Mouse (Mus musculus) brain, embryonic 14.5 days (tissue): ENCODE measurements at regions not wholly inside any gene's neighbourhood (a gene's known extent, or its start where the extent isn't known, plus 50 kb on each side); places are given as distances from the start of the nearest gene placed in this dataset.
A peak's percentile ranks its signal among the peaks of the same experiment; 100 is the strongest.

Source experiments
- DNase-seq: peaks from one replicate; pipeline ENCODE4 v3.0.0-alpha.2; 2011; ENCODE audit warnings: low read depth
- CTCF ChIP-seq: fragments of 200-500 bp; IDR thresholded peaks from 2 replicates; pipeline ENCODE4 v1.5.1; 2012; ENCODE audit warnings: inconsistent platforms, mild to moderate bottlenecking, moderate library complexity, borderline replicate concordance; ENCODE audit not compliant: insufficient read depth, insufficient read length; ENCODE audit errors: extremely low read depth
- POLR2A ChIP-seq: fragments of 200-500 bp; IDR thresholded peaks from 2 replicates; pipeline ENCODE4 v1.6.1; 2012; ENCODE audit warnings: mild to moderate bottlenecking, inconsistent platforms, borderline replicate concordance; ENCODE audit not compliant: poor library complexity, insufficient read depth, insufficient read length, severe bottlenecking; ENCODE audit errors: extremely low read depth

GRCm38 (mm10) chr1:163512847-163513246 lies 109.4 kb upstream of the Gorab start:
- TF ChIP-seq POLR2A, result no peak
- no peak for TF ChIP-seq CTCF
- no peak for DNase-seq

GRCm38 (mm10) chr1:163512008-163512407 lies 108.5 kb upstream of the Gorab start:
- DNase-seq, result no peak
- TF ChIP-seq POLR2A (no peak), CTCF (no peak)

- DNase-seq, result no peak
Measured at GRCm38 (mm10) chr1:163505035-163505434, 101.6 kb upstream of the Gorab start.

GRCm38 (mm10) chr1:163502557-163502956 lies 99.1 kb upstream of the Gorab start:
- DNase-seq, result no peak
- TF ChIP-seq CTCF (no peak), POLR2A (no peak)

More at GRCm38 (mm10) chr1:163505035-163505434, 101.6 kb upstream of the Gorab start:
- TF ChIP-seq POLR2A (no peak), CTCF (no peak)

- TF ChIP-seq CTCF, result no peak
- TF ChIP-seq POLR2A, result no peak
- DNase-seq, result no peak
Measured at GRCm38 (mm10) chr1:163498398-163498958, 95.0 kb upstream of the Gorab start.

GRCm38 (mm10) chr1:163496416-163496815 lies 92.9 kb upstream of the Gorab start:
- TF ChIP-seq CTCF (no peak), POLR2A (no peak)
- DNase-seq, result no peak

GRCm38 (mm10) chr1:163488532-163488931 lies 85.1 kb upstream of the Gorab start:
- DNase-seq, result peak; percentile 7
- TF ChIP-seq CTCF (no peak), POLR2A (no peak)

GRCm38 (mm10) chr1:163488109-163488508 lies 84.6 kb upstream of the Gorab start:
- no peak for TF ChIP-seq CTCF
- TF ChIP-seq POLR2A, result no peak
- peak; percentile 31 for DNase-seq

GRCm38 (mm10) chr1:163483098-163483497 lies 79.6 kb upstream of the Gorab start:
- DNase-seq, result no peak
- TF ChIP-seq CTCF, result no peak
- TF ChIP-seq POLR2A, result no peak

GRCm38 (mm10) chr1:163477478-163478167 lies 74.2 kb upstream of the Gorab start:
- DNase-seq, result peak; percentile 37
- TF ChIP-seq CTCF (no peak), POLR2A (no peak)

GRCm38 (mm10) chr1:163461194-163461593 lies 57.7 kb upstream of the Gorab start:
- DNase-seq, result no peak
- no peak for TF ChIP-seq POLR2A
- TF ChIP-seq CTCF, result no peak

GRCm38 (mm10) chr1:163456366-163456765 lies 52.9 kb upstream of the Gorab start:
- TF ChIP-seq POLR2A (no peak), CTCF (no peak)
- DNase-seq, result no peak
